Mouse (Mus musculus) cerebellum, postnatal 36 days (tissue): ENCODE measurements at regions not wholly inside any gene's neighbourhood (a gene's known extent, or its start where the extent isn't known, plus 50 kb on each side); places are given as distances from the start of the nearest gene placed in this dataset.
"Not testable (repeated sequence)": the region's sequence is repeated elsewhere in the genome, so short reads cannot be mapped to it uniquely, and the experiment has no call there.

Experiments used
- DNase-seq, 2 experiments: peaks; one replicate each; pipeline ENCODE4 v3.0.0; 2021 to 2022; ENCODE audit warnings: mixed read lengths in 2 of 2

GRCm38 (mm10) chr2:17065149-17066145 lies 665.8 kb downstream of the Nebl start:
- DNase-seq: not testable (repeated sequence)
